Mouse (Mus musculus) right cerebral cortex, postnatal 14 days (tissue): Measurements from ENCODE around the gene Ptprm.
A peak's percentile ranks its signal among the peaks of the same experiment; 100 is the strongest.

Experiments used
- DNase-seq: peaks from one replicate; pipeline ENCODE4 v3.0.0; 2022

Ptprm gene

DNA sequence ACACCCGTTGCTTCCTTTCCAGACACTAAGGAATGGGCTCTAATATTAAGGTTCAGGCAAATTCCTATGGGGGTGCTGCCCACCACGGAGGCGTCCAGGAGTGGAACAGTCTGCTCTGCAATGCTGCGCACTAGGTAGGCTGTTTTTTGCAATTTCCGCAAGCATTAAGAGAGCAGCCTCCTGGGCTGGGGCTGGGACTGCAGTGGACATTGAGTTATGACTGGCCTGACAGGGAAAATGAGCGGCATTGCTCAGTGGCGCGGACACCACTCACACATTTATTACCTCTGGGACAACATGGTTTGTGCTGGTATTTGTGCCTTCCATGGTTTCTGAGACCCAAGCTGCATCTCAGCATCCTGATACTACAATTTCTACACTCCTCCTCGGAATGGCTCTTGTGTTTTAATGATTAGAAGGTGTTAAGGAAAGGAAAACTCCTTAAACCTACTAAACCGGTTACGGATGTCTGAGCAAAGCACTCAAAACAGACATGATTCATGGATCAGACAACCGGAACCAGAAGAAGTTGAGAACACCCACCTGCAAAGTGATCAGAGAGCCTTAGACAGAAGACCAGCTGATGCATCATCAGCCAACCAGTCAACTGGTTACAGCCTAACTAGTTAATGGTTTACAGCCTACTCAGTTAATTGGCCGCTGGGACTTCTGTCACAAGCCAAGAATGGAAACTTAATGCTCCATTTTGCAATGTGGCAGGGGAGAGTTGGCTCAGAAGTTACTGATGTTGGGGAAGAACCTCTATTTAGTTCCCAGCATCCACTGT lies 76.9 kb downstream of the Ptprm start:
- no peak for DNase-seq

DNA sequence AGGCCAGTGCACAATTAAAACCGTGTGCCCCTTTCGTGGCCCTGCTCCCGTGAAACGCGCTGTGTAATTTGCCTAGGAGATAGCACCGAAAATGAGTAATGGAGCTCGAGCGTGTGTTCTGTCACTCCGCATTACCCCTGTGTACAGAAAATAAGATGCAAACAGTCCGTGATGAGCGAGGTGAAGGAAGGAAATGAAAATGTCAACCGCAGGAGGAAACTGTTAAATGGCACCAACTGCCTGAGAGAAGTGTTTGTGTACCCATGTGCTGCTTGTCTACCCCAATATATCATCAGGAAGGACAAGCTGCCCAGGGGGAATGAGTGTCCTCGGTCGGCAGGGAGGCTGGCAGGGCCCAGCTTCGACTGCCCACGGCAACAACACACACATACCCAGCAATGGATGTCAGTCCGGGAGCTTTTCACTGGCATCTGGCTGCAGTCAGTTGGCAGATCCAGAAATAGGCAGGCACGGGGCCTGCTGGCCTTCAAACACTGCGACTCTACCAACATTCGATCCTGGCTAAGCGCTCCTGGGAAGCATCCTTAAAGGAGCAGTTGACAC lies 79.6 kb downstream of the Ptprm start:
- DNase-seq: peak; percentile 23

DNA sequence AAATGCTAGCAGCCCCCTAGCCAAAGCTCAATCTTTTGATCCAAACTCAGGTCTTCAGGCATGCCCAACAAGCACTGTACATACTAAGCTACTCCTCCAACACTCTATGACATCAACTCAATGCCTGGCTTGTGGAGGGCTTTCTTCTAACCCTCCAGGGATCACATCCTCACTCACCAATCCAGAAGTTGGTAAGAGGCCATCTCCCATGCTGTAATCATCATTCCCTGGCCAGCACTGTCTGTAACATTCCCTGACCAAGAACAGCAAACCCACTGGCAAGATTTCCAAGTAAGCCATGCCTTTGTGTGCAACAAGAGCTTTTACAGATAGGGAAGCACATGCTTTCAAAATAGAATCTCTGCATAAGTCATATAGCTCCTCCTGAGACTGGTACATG lies 81.3 kb downstream of the Ptprm start:
- no peak for DNase-seq

DNA sequence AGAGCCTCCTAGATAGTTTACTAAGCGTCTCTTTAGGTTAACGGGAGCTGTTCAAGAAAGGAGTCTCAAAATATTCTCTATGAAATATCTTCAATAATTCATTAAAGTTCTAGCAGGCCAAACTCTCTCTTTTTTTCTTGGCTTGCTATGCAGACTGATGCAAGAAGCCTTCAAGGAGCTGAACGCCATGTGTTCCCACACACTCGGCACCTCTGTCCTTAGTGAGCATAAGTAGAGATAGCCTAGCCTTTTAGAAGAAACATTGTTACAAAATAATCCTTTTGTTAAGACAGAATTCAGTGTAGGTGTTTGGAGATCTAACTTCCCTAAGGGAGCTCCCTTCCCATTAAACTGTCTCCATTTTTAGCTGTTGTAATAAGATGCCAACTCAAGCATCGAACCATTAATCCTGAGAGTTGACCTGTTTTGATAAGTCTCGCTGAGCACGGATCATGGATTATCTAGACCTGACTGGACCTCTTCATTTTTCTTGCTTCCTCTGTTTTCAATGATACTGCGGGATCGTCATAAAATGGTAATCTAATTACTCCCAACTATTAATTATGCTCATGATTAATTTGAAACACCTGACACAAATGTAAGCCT lies 85.7 kb downstream of the Ptprm start:
- DNase-seq: no peak

GRCm38 (mm10) chr17:67266270-67266669 lies 88.0 kb downstream of the Ptprm start:
- no peak for DNase-seq

- no peak for DNase-seq
These were observed 88.7 kb downstream of the Ptprm start for GRCm38 (mm10) chr17:67265520-67265919.

- DNase-seq: no peak
These were observed 89.5 kb downstream of the Ptprm start for GRCm38 (mm10) chr17:67264716-67265115.

GRCm38 (mm10) chr17:67263024-67263423 lies 91.2 kb downstream of the Ptprm start:
- DNase-seq: no peak

DNA sequence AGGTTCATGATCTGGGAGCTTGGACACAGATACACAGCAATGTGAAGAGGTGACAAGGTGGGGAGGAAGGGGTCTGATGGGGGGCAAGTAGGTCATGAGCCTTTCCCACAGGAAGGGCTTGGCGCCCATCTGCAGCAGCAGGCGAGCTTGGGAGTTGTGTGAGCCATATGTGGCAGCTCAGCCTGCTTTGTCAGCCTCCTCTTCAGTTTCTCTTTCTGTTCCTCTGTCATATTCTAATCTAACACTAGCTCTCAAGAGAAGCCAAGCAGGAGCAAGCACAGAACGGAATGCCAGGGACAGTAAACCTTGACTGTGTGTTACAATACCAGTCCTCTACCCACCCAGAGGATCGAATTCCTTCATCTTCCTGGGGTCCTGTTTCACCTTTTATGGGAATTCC lies 94.2 kb downstream of the Ptprm start:
- DNase-seq: no peak

DNA sequence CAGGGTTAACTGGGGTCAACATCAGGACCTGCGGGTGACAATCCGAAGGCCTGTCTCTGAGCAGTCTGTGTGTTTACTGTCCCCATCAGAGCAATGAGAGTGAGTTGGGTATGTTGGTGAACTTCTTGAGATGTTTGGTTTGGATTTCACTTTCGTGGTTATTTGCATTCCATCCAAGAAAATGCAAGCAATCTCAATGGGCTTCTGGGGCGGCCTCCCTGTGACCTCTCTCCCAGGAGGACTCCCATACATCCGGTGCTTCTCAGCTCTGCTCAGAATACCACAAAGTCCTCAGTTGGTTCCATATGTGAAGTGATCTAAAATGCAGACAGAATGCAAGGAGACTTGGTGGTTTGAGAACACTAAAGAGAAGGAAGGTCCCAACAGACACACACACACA lies 96.5 kb downstream of the Ptprm start:
- no peak for DNase-seq

GRCm38 (mm10) chr17:67256171-67256570 lies 98.1 kb downstream of the Ptprm start:
- DNase-seq: no peak

- DNase-seq: no peak
These were observed 100.8 kb downstream of the Ptprm start for GRCm38 (mm10) chr17:67253445-67253844.

GRCm38 (mm10) chr17:67252992-67253391 lies 101.3 kb downstream of the Ptprm start:
- no peak for DNase-seq

- DNase-seq: no peak
These were observed 108.9 kb downstream of the Ptprm start for GRCm38 (mm10) chr17:67245273-67245875.

DNA sequence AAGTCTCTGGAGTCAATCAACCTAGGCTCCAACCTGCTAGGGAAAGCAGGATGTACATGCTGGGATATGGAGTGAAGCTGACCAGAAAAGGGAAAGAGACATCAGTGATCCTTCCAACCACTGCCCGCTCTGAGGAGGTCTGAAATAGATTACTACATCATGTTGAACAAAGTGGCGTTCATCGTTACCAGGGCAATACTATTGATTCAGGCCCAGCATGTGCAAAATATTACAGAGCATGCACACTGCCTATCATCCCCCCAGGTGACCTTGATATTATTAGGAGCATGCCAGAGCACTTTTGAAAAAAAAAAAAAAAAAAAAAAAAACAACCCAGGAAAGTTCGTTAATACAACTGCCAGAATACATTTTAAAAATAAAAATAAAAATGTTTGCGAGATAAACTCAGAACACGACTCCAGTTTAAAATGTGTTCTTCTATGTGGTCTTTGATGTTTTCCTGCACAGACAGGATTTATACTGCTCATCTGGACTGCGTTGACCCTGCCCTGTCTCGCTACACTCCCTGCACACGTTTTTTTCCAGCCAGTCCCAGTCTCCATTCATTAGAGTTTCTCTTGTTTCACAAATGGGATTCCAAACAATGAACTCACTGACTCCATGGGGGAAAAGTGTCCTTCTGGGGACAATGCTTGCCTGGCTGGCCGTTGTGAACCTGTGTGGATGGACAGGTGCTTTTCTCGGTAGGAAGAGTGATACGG lies 111.3 kb downstream of the Ptprm start:
- DNase-seq: no peak

DNA sequence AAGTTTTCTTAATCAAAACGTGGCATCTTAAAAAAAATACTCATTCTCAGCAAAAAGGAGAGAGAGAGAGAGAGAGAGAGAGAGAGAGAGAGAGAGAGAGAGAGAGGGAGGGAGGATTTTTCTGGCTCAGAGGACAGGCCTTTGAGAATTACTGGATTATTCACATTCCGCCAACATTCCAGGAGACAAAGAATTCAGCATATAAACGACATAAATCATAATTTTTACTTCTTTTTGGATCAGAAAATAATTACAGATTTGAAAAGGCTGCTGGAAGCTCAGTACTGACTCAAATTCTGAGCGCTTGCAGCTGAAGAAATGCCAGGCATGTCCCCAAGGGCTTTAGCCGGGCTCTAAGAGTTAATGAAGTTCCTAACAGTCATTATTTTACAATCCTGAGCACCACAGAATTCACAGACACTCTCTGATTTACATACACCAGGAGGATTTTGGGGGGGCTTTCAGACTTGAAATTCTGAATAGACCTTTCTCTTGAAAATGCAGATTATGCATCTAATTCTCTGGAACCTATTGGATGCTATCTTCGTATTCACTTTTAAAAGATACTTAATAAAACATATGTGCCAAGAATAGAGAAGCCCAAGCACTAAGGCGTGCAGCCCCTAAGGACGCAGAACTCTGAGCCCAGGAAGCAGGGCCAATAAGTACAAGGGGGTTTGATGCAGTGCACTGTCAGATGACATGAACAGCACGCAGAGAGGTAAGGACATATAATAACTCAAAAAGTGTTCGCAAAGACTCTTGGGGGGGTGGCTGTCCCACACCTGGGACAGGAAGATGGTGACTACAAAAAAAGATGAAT lies 112.1 kb downstream of the Ptprm start:
- DNase-seq: no peak

DNA sequence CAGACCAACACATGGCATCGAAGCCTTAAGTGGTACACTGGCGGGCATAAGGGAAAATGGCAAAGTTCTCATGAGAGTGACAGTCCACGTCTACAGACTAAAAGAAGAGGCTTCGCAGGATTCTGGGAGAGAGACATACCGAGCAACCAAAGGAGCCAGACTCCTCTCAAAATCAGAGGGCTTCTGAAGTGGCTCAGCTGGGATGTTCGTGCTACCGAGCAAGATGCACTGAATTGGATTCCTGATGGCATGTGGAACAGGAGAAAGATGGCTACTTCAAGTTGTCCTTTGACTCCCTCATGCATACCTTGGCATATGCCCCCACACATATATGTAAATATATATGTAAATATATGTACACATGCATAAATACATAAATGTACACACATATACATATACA lies 115.4 kb downstream of the Ptprm start:
- DNase-seq: no peak

DNA sequence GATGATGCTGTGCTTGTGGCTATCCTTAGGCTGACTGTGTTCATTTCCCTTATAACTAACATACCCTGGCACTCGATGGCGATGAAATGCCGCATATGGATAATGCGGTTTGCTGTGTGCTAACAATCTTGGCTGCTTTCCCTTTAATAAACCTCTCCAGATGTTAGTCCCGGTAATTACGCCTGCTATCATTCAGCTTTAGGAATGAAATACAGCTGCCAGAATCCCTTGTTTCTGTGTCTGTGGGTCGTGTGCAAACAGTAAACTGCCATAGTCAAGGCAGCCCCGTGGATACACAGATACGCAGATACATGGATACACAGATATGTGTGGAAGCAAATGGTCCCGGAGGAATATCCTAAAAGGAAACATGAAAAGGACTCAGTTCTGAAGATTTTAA lies 116.8 kb downstream of the Ptprm start:
- DNase-seq: no peak

- no peak for DNase-seq
These were observed 121.2 kb downstream of the Ptprm start for GRCm38 (mm10) chr17:67233063-67233462.

GRCm38 (mm10) chr17:67226991-67227390 lies 127.3 kb downstream of the Ptprm start:
- DNase-seq: no peak

- no peak for DNase-seq
These were observed 138.9 kb downstream of the Ptprm start for GRCm38 (mm10) chr17:67215326-67215725.

DNA sequence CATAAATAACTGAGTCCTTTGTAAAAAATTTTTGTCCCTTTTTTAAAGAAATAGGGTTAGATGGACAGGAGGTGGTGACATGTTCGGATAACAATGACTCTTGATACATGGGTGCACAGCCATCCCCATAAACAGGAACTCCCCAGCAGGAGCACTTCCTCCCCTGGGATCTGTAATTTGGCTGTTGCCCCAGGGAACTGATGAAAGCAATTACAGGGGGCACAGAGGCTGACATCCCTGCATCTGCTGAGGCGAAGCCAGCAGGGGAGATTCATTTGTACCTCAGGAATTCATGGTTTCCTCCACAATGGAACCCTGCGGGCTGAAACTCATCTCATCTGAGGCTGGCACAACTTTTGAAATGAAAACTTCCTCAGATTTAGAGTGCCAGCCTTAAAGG lies 140.5 kb downstream of the Ptprm start:
- DNase-seq: no peak
